Mouse (Mus musculus) heart, embryonic 13.5 days (tissue): ENCODE results near the gene Col23a1. TPM values are rescaled to one million over a fixed set of nuclear protein-coding genes. Genes with fewer than 3 reads are reported as not detected.
A peak's percentile ranks its signal among the peaks of the same experiment; 100 is the strongest.

ENCODE experiments used
- ATAC-seq: fragments of 200-750 bp; cut with Nextera tagmentation; 2 replicates; pipeline ENCODE4 v1.8.0; 2017; ENCODE audit warnings: moderate TSS enrichment; ENCODE audit not compliant: insufficient number of reproducible peaks, low FRiP score, low TSS enrichment; ENCODE audit errors: extremely low read depth
- H3K27ac ChIP-seq: fragments of 300-500 bp; sonication (generic); replicated peaks from 2 replicates; pipeline ENCODE4 v1.5.1; 2015; ENCODE audit warnings: moderate library complexity, mild to moderate bottlenecking, inconsistent platforms
- H3K27me3 ChIP-seq: fragments of 300-500 bp; sonication (generic); replicated peaks from 2 replicates; pipeline ENCODE4 v1.6.1; 2015; ENCODE audit warnings: mild to moderate bottlenecking, inconsistent platforms
- H3K36me3 ChIP-seq: fragments of 300-500 bp; sonication (generic); 2 replicates; pipeline ENCODE4 v1.6.1; 2015; ENCODE audit warnings: mild to moderate bottlenecking, inconsistent platforms
- H3K4me1 ChIP-seq: fragments of 300-500 bp; sonication (generic); 2 replicates; pipeline ENCODE4 v1.6.1; 2015; ENCODE audit warnings: inconsistent platforms
- H3K4me2 ChIP-seq: fragments of 300-500 bp; sonication (generic); 2 replicates; pipeline ENCODE4 v1.6.1; 2015; ENCODE audit warnings: inconsistent platforms, mild to moderate bottlenecking, moderate library complexity
- H3K4me3 ChIP-seq: fragments of 300-500 bp; sonication (generic); 2 replicates; pipeline ENCODE4 v1.5.1; 2015; ENCODE audit warnings: moderate library complexity, mild to moderate bottlenecking, inconsistent platforms
- H3K9ac ChIP-seq: fragments of 300-500 bp; sonication (generic); 2 replicates; pipeline ENCODE4 v1.6.1; 2015; ENCODE audit warnings: inconsistent platforms, mild to moderate bottlenecking, moderate library complexity
- H3K9me3 ChIP-seq: fragments of 300-500 bp; sonication (generic); 2 replicates; pipeline ENCODE4 v1.6.1; 2016; ENCODE audit warnings: inconsistent platforms
- WGBS: fragments of 180-500 bp; shearing (Covaris S2); methylation state at CpG from one replicate; pipeline ENCODE4 v1.1.7; 2015; ENCODE audit warnings: mixed read lengths; 5-methylcytosine and 5-hydroxymethylcytosine counted together
- polyA plus RNA-seq: library from polyadenylated mRNA; unstranded; fragments of >200 nt; fragmentation: Nextera tagmentation; extraction: Ambion mirVana; gene quantifications from 2 replicates; pipeline ENCODE4 v1.2.1, GENCODE M21; 2015

Gene Col23a1
- polyA plus RNA-seq, 1 experiment from 2014 or later, result 9.9 TPM

GRCm38 (mm10) chr11:51457624-51458023 is 167.9 kb downstream of the Col23a1 start:
- Histone ChIP-seq H3K27ac (no peak overlapping the region), H3K27me3 (peaks cover 91% of the 10 kb centered on the region), H3K4me2 (no peak overlapping the region), H3K9me3 (peaks cover 3% of the 10 kb centered on the region; the same call in 1 of the 2 replicates), H3K9ac (no peak overlapping the region), H3K4me3 (no peak overlapping the region), H3K36me3 (no peaks in the 10 kb centered on the region), H3K4me1 (peaks cover 19% of the 10 kb centered on the region)
- WGBS, result 39% methylated on average over 5 of the region's 5 CpGs
- ATAC-seq, result no peak

- no peaks in the 10 kb centered on the region for H3K36me3 ChIP-seq
- H3K4me1 ChIP-seq, result peaks cover 19% of the 10 kb centered on the region
- H3K27ac ChIP-seq, result no peak overlapping the region
- ATAC-seq, result peak; percentile 60
- H3K9me3 ChIP-seq, result peaks cover 3% of the 10 kb centered on the region; the same call in 1 of the 2 replicates
- no peak overlapping the region for H3K4me3 ChIP-seq
- peaks cover 91% of the 10 kb centered on the region for H3K27me3 ChIP-seq
- H3K9ac ChIP-seq, result no peak overlapping the region
- WGBS, result 16% methylated on average over 4 of the region's 4 CpGs
- H3K4me2 ChIP-seq, result no peak overlapping the region
These were observed 168.9 kb downstream of the Col23a1 start for GRCm38 (mm10) chr11:51458649-51459048.

- H3K9ac ChIP-seq, result no peak overlapping the region
- H3K27me3 ChIP-seq, result peaks cover 91% of the 10 kb centered on the region
- no peak overlapping the region for H3K27ac ChIP-seq
- ATAC-seq, result no peak
- peaks cover 19% of the 10 kb centered on the region for H3K4me1 ChIP-seq
- WGBS, result 61% methylated on average over 8 of the region's 8 CpGs
- H3K4me3 ChIP-seq, result no peak overlapping the region
- H3K36me3 ChIP-seq, result no peaks in the 10 kb centered on the region
- H3K4me2 ChIP-seq, result no peak overlapping the region
- peaks cover 3% of the 10 kb centered on the region; the same call in 1 of the 2 replicates for H3K9me3 ChIP-seq
These were observed 169.9 kb downstream of the Col23a1 start for GRCm38 (mm10) chr11:51459569-51460043.

- Histone ChIP-seq H3K27ac (no peak overlapping the region), H3K36me3 (no peaks in the 10 kb centered on the region), H3K4me3 (no peak overlapping the region), H3K4me2 (peak overlapping the region; percentile 47), H3K9ac (no peak overlapping the region), H3K4me1 (peaks cover 36% of the 10 kb centered on the region), H3K27me3 (peaks cover 99% of the 10 kb centered on the region), H3K9me3 (0 out of 2 replicates have a peak, but pooled peaks cover 3% of the 10 kb centered on the region)
- 38% methylated on average over 6 of the region's 6 CpGs for WGBS
- no peak for ATAC-seq
These were observed 179.0 kb downstream of the Col23a1 start for GRCm38 (mm10) chr11:51468737-51469136.

- no peak overlapping the region for H3K4me3 ChIP-seq
These were observed 179.7 kb downstream of the Col23a1 start for GRCm38 (mm10) chr11:51469341-51469831.

GRCm38 (mm10) chr11:51470383-51471144 is 180.8 kb downstream of the Col23a1 start:
- Histone ChIP-seq H3K9me3 (0 out of 2 replicates have a peak, but pooled peaks cover 5% of the 10 kb centered on the region), H3K36me3 (no peaks in the 10 kb centered on the region), H3K4me1 (peaks cover 36% of the 10 kb centered on the region), H3K4me2 (peak overlapping the region; percentile 40), H3K27me3 (peaks cover 96% of the 10 kb centered on the region), H3K4me3 (no peak overlapping the region), H3K27ac (peak overlapping the region; percentile 45; the same call in 1 of the 2 replicates), H3K9ac (no peak overlapping the region)
- 30% methylated on average over 17 of the region's 17 CpGs for WGBS
- ATAC-seq, result no peak

More at GRCm38 (mm10) chr11:51469341-51469831, 179.7 kb downstream of the Col23a1 start:
- H3K27ac ChIP-seq, result peak overlapping the region; percentile 41; the same call in 1 of the 2 replicates
- H3K9ac ChIP-seq, result peak overlapping the region; percentile 28; the same call in 1 of the 2 replicates
- H3K27me3 ChIP-seq, result peaks cover 97% of the 10 kb centered on the region
- H3K36me3 ChIP-seq, result no peaks in the 10 kb centered on the region
- ATAC-seq, result no peak
- peaks cover 36% of the 10 kb centered on the region for H3K4me1 ChIP-seq
- H3K4me2 ChIP-seq, result peak overlapping the region; percentile 47
- WGBS, result 26% methylated on average over 13 of the region's 13 CpGs
- 0 out of 2 replicates have a peak, but pooled peaks cover 5% of the 10 kb centered on the region for H3K9me3 ChIP-seq

- peak overlapping the region; percentile 24; the same call in 1 of the 2 replicates for H3K27ac ChIP-seq
- peaks cover 32% of the 10 kb centered on the region for H3K4me1 ChIP-seq
- no peak overlapping the region for H3K4me3 ChIP-seq
- H3K9me3 ChIP-seq, result 0 out of 2 replicates have a peak, but pooled peaks cover 5% of the 10 kb centered on the region
- H3K27me3 ChIP-seq, result peaks cover 84% of the 10 kb centered on the region
- WGBS, result 77% methylated on average over 2 of the region's 2 CpGs
- no peaks in the 10 kb centered on the region for H3K36me3 ChIP-seq
- no peak for ATAC-seq
- H3K9ac ChIP-seq, result no peak overlapping the region
- no peak overlapping the region for H3K4me2 ChIP-seq
These were observed 184.0 kb downstream of the Col23a1 start for GRCm38 (mm10) chr11:51473686-51474085.

- no peak overlapping the region for H3K4me2 ChIP-seq
- peaks cover 4% of the 10 kb centered on the region; the same call in 1 of the 2 replicates for H3K4me1 ChIP-seq
- H3K27ac ChIP-seq, result 0 out of 2 replicates have a peak overlapping the region, but pooled peaks have one; percentile 13
- no peak overlapping the region for H3K9ac ChIP-seq
- H3K4me3 ChIP-seq, result no peak overlapping the region
- ATAC-seq, result no peak
- peaks cover 80% of the 10 kb centered on the region for H3K27me3 ChIP-seq
- 0 out of 2 replicates have a peak, but pooled peaks cover 5% of the 10 kb centered on the region for H3K9me3 ChIP-seq
- WGBS, result 67% methylated on average over 4 of the region's 4 CpGs
- H3K36me3 ChIP-seq, result no peaks in the 10 kb centered on the region
These were observed 186.8 kb downstream of the Col23a1 start for GRCm38 (mm10) chr11:51476543-51476942.

GRCm38 (mm10) chr11:51477571-51477970 is 187.9 kb downstream of the Col23a1 start:
- no peaks in the 10 kb centered on the region for H3K36me3 ChIP-seq
- whole genome bisulfite sequencing, result 66% methylated on average over 8 of the region's 8 CpGs
- H3K9ac ChIP-seq, result no peak overlapping the region
- no peak overlapping the region for H3K4me3 ChIP-seq
- H3K27me3 ChIP-seq, result peaks cover 73% of the 10 kb centered on the region
- no peak overlapping the region for H3K4me2 ChIP-seq
- no peak for ATAC-seq
- peaks cover 4% of the 10 kb centered on the region; the same call in 1 of the 2 replicates for H3K4me1 ChIP-seq
- H3K27ac ChIP-seq, result peak overlapping the region; percentile 67
- 0 out of 2 replicates have a peak, but pooled peaks cover 5% of the 10 kb centered on the region for H3K9me3 ChIP-seq

- H3K9me3 ChIP-seq, result no peaks in the 10 kb centered on the region
- H3K4me3 ChIP-seq, result no peak overlapping the region
- peaks cover 17% of the 10 kb centered on the region for H3K4me1 ChIP-seq
- H3K4me2 ChIP-seq, result no peak overlapping the region
- H3K9ac ChIP-seq, result no peak overlapping the region
- 70% methylated on average over 3 of the region's 3 CpGs for WGBS
- peaks cover 53% of the 10 kb centered on the region for H3K27me3 ChIP-seq
- no peak for ATAC-seq
- no peaks in the 10 kb centered on the region for H3K36me3 ChIP-seq
- no peak overlapping the region for H3K27ac ChIP-seq
These were observed 192.5 kb downstream of the Col23a1 start for GRCm38 (mm10) chr11:51482251-51482650.

- Histone ChIP-seq H3K27ac (peak overlapping the region; percentile 42; the same call in 1 of the 2 replicates), H3K9me3 (peaks cover 2% of the 10 kb centered on the region), H3K36me3 (no peaks in the 10 kb centered on the region), H3K9ac (no peak overlapping the region), H3K27me3 (peaks cover 49% of the 10 kb centered on the region), H3K4me3 (no peak overlapping the region), H3K4me2 (no peak overlapping the region), H3K4me1 (peaks cover 17% of the 10 kb centered on the region)
- WGBS, result 41% methylated on average over 8 of the region's 8 CpGs
- ATAC-seq, result no peak
These were observed 195.4 kb downstream of the Col23a1 start for GRCm38 (mm10) chr11:51485051-51485521.
